Mouse (Mus musculus): ENCODE results near the gene Habp4. TPM values are rescaled to one million over a fixed set of nuclear protein-coding genes. Genes with fewer than 3 reads are reported as not detected.

The Habp4 gene
- polyA plus RNA-seq, 2 experiments = 30.1 to 33.9 TPM

- H3K27ac ChIP-seq (replicated peaks; ENCODE audit: low read depth, low read length) = no peak overlapping the region
- no peaks in the 10 kb centered on the region for H3K27me3 ChIP-seq (ENCODE audit: control insufficient read depth, insufficient read depth, low read length)
- no peak overlapping the region for H3K4me3 ChIP-seq (replicated peaks; ENCODE audit: low read length)
- WGBS = 57% methylated on average over 6 of the region's 6 CpGs
- H3K36me3 ChIP-seq (ENCODE audit: control insufficient read depth, insufficient read depth, low read length) = peaks cover 9% of the 10 kb centered on the region
- TF ChIP-seq POLR2A (IDR thresholded peaks at IDR 0.05; ENCODE audit: borderline replicate concordance, extremely low read depth, insufficient read depth, insufficient read length) = no peak
- no peak overlapping the region for H3K4me2 ChIP-seq (replicated peaks; ENCODE audit: low read depth, low read length, severe bottlenecking)
- no peaks in the 10 kb centered on the region for H3K4me1 ChIP-seq (ENCODE audit: control insufficient read depth, insufficient read depth, low read length)
- H3K9me3 ChIP-seq (ENCODE audit: control insufficient read depth, low read length) = no peaks in the 10 kb centered on the region
- ATAC-seq (ENCODE audit: low FRiP score, low read depth) (no peak), DNase-seq (ENCODE audit: low spot score) (no peak)
- no peak overlapping the region for H3K9ac ChIP-seq (ENCODE audit: low read depth, low read length, severe bottlenecking)
Observed at GRCm38 (mm10) chr13:64197899-64198298, 36.3 kb downstream of the Habp4 start.

- no peaks in the 10 kb centered on the region for H3K27me3 ChIP-seq (ENCODE audit: control insufficient read depth, insufficient read depth, low read length)
- no peak for TF ChIP-seq POLR2A (IDR thresholded peaks at IDR 0.05; ENCODE audit: borderline replicate concordance, extremely low read depth, insufficient read depth, insufficient read length)
- WGBS = 91% methylated on average over 4 of the region's 4 CpGs
Observed at GRCm38 (mm10) chr13:64198310-64198709, 36.7 kb downstream of the Habp4 start.

GRCm38 (mm10) chr13:64200911-64201310 lies 39.3 kb downstream of the Habp4 start:
- no peak for TF ChIP-seq POLR2A (IDR thresholded peaks at IDR 0.05; ENCODE audit: borderline replicate concordance, extremely low read depth, insufficient read depth, insufficient read length)
- no peaks in the 10 kb centered on the region for H3K4me1 ChIP-seq (ENCODE audit: control insufficient read depth, insufficient read depth, low read length)
- no peak overlapping the region for H3K9ac ChIP-seq (ENCODE audit: low read depth, low read length, severe bottlenecking)
- H3K27ac ChIP-seq (replicated peaks; ENCODE audit: low read depth, low read length) = no peak overlapping the region
- no peaks in the 10 kb centered on the region for H3K9me3 ChIP-seq (ENCODE audit: control insufficient read depth, low read length)
- H3K27me3 ChIP-seq (ENCODE audit: control insufficient read depth, insufficient read depth, low read length) = no peaks in the 10 kb centered on the region
- DNase-seq (ENCODE audit: low spot score) = no peak
- H3K4me2 ChIP-seq (replicated peaks; ENCODE audit: low read depth, low read length, severe bottlenecking) = no peak overlapping the region
- 92% methylated on average over 4 of the region's 4 CpGs for WGBS
- H3K4me3 ChIP-seq (replicated peaks; ENCODE audit: low read length) = no peak overlapping the region
- ATAC-seq (ENCODE audit: low FRiP score, low read depth) = no peak
- H3K36me3 ChIP-seq (ENCODE audit: control insufficient read depth, insufficient read depth, low read length) = peaks cover 9% of the 10 kb centered on the region

More at GRCm38 (mm10) chr13:64198310-64198709, 36.7 kb downstream of the Habp4 start:
- no peak for DNase-seq (ENCODE audit: low spot score)
- no peak overlapping the region for H3K9ac ChIP-seq (ENCODE audit: low read depth, low read length, severe bottlenecking)
- peaks cover 9% of the 10 kb centered on the region for H3K36me3 ChIP-seq (ENCODE audit: control insufficient read depth, insufficient read depth, low read length)
- no peak for ATAC-seq (ENCODE audit: low FRiP score, low read depth)
- no peaks in the 10 kb centered on the region for H3K4me1 ChIP-seq (ENCODE audit: control insufficient read depth, insufficient read depth, low read length)
- H3K4me2 ChIP-seq (replicated peaks; ENCODE audit: low read depth, low read length, severe bottlenecking) = no peak overlapping the region
- H3K27ac ChIP-seq (replicated peaks; ENCODE audit: low read depth, low read length) = no peak overlapping the region
- no peaks in the 10 kb centered on the region for H3K9me3 ChIP-seq (ENCODE audit: control insufficient read depth, low read length)
- H3K4me3 ChIP-seq (replicated peaks; ENCODE audit: low read length) = no peak overlapping the region

GRCm38 (mm10) chr13:64204726-64205125 lies 43.1 kb downstream of the Habp4 start:
- Histone ChIP-seq H3K9me3 (ENCODE audit: control insufficient read depth, low read length) (no peaks in the 10 kb centered on the region), H3K27me3 (ENCODE audit: control insufficient read depth, insufficient read depth, low read length) (no peaks in the 10 kb centered on the region), H3K4me1 (ENCODE audit: control insufficient read depth, insufficient read depth, low read length) (no peaks in the 10 kb centered on the region), H3K4me2 (replicated peaks; ENCODE audit: low read depth, low read length, severe bottlenecking) (no peak overlapping the region), H3K9ac (ENCODE audit: low read depth, low read length, severe bottlenecking) (no peak overlapping the region), H3K36me3 (ENCODE audit: control insufficient read depth, insufficient read depth, low read length) (peaks cover 3% of the 10 kb centered on the region; the same call in 1 of the 2 replicates), H3K27ac (replicated peaks; ENCODE audit: low read depth, low read length) (no peak overlapping the region), H3K4me3 (replicated peaks; ENCODE audit: low read length) (no peak overlapping the region)
- WGBS = 66% methylated on average over 2 of the region's 2 CpGs
- no peak for TF ChIP-seq POLR2A (IDR thresholded peaks at IDR 0.05; ENCODE audit: borderline replicate concordance, extremely low read depth, insufficient read depth, insufficient read length)
- DNase-seq (ENCODE audit: low spot score) = no peak
- no peak for ATAC-seq (ENCODE audit: low FRiP score, low read depth)

GRCm38 (mm10) chr13:64205186-64205585 lies 43.6 kb downstream of the Habp4 start:
- Histone ChIP-seq H3K27me3 (ENCODE audit: control insufficient read depth, insufficient read depth, low read length) (no peaks in the 10 kb centered on the region), H3K4me1 (ENCODE audit: control insufficient read depth, insufficient read depth, low read length) (no peaks in the 10 kb centered on the region), H3K4me3 (replicated peaks; ENCODE audit: low read length) (no peak overlapping the region), H3K36me3 (ENCODE audit: control insufficient read depth, insufficient read depth, low read length) (peaks cover 5% of the 10 kb centered on the region; the same call in 1 of the 2 replicates), H3K27ac (replicated peaks; ENCODE audit: low read depth, low read length) (no peak overlapping the region), H3K4me2 (replicated peaks; ENCODE audit: low read depth, low read length, severe bottlenecking) (no peak overlapping the region), H3K9ac (ENCODE audit: low read depth, low read length, severe bottlenecking) (no peak overlapping the region), H3K9me3 (ENCODE audit: control insufficient read depth, low read length) (no peaks in the 10 kb centered on the region)
- ATAC-seq (ENCODE audit: low FRiP score, low read depth) (peak; percentile 75), DNase-seq (ENCODE audit: low spot score) (peak; percentile 39)
- WGBS = 14% methylated on average over 2 of the region's 2 CpGs
- no peak for TF ChIP-seq POLR2A (IDR thresholded peaks at IDR 0.05; ENCODE audit: borderline replicate concordance, extremely low read depth, insufficient read depth, insufficient read length)

GRCm38 (mm10) chr13:64208146-64208545 lies 46.5 kb downstream of the Habp4 start:
- no peaks in the 10 kb centered on the region for H3K4me1 ChIP-seq (ENCODE audit: control insufficient read depth, insufficient read depth, low read length)
- H3K4me3 ChIP-seq (replicated peaks; ENCODE audit: low read length) = no peak overlapping the region
- ATAC-seq (ENCODE audit: low FRiP score, low read depth) = no peak
- H3K36me3 ChIP-seq (ENCODE audit: control insufficient read depth, insufficient read depth, low read length) = peaks cover 10% of the 10 kb centered on the region
- no peak overlapping the region for H3K27ac ChIP-seq (replicated peaks; ENCODE audit: low read depth, low read length)
- H3K4me2 ChIP-seq (replicated peaks; ENCODE audit: low read depth, low read length, severe bottlenecking) = no peak overlapping the region
- no peak overlapping the region for H3K9ac ChIP-seq (ENCODE audit: low read depth, low read length, severe bottlenecking)
- H3K9me3 ChIP-seq (ENCODE audit: control insufficient read depth, low read length) = no peaks in the 10 kb centered on the region
- no peaks in the 10 kb centered on the region for H3K27me3 ChIP-seq (ENCODE audit: control insufficient read depth, insufficient read depth, low read length)
- 93% methylated on average over 6 of the region's 6 CpGs for WGBS
- no peak for DNase-seq (ENCODE audit: low spot score)
- no peak for TF ChIP-seq POLR2A (IDR thresholded peaks at IDR 0.05; ENCODE audit: borderline replicate concordance, extremely low read depth, insufficient read depth, insufficient read length)
